Comparison of ENCODE assay signal across 8 mouse cellular contexts in genomic region chr19:46762992-46763342, GRCm38 (mm10). TPM values are rescaled to one million over a fixed set of nuclear protein-coding genes. Genes with fewer than 3 reads are reported as not detected.
A peak's percentile ranks its signal among the peaks of the same experiment; 100 is the strongest.
DNase-seq lines count a peak whose midpoint lies in the region; ATAC-seq lines count a peak whose summit lies in the region.

No protein-coding gene starts in this region.

- no peaks in the 10 kb centered on the region for H3K36me3 ChIP-seq in lung, embryonic 15.5 days
- H3K36me3 ChIP-seq in forebrain, embryonic 15.5 days, result no peaks in the 10 kb centered on the region
- H3K36me3 ChIP-seq in liver, embryonic 11.5 days (ENCODE audit: control insufficient read depth, insufficient read depth, low read length), result no peaks in the 10 kb centered on the region
- no peaks in the 10 kb centered on the region for H3K36me3 ChIP-seq in stomach, embryonic 14.5 days (ENCODE audit: control insufficient read depth, insufficient read depth, low read length)

- H3K9ac ChIP-seq in lung, embryonic 15.5 days, result 0 out of 2 replicates have a peak overlapping the region, but pooled peaks have one; percentile 2
- H3K9ac ChIP-seq in forebrain, embryonic 15.5 days (replicated peaks), result peak overlapping the region; percentile 66
- H3K9ac ChIP-seq in liver, embryonic 11.5 days (ENCODE audit: low read depth, low read length), result peak overlapping the region; percentile 85; the same call in 1 of the 2 replicates
- no peak overlapping the region for H3K9ac ChIP-seq in stomach, embryonic 14.5 days (replicated peaks; ENCODE audit: low read depth, low read length)

- peak overlapping the region; percentile 88 for H3K4me3 ChIP-seq in lung, embryonic 15.5 days
- H3K4me3 ChIP-seq in forebrain, embryonic 15.5 days, result peak overlapping the region; percentile 64
- H3K4me3 ChIP-seq in liver, embryonic 11.5 days (ENCODE audit: low read depth, low read length), result peak overlapping the region; percentile 94
- peak overlapping the region; percentile 63 for H3K4me3 ChIP-seq in stomach, embryonic 14.5 days (ENCODE audit: low read depth, low read length)

- H3K27ac ChIP-seq in lung, embryonic 15.5 days, result no peak overlapping the region
- H3K27ac ChIP-seq in forebrain, embryonic 15.5 days (replicated peaks), result no peak overlapping the region
- no peak overlapping the region for H3K27ac ChIP-seq in liver, embryonic 11.5 days (ENCODE audit: low read depth, low read length)
- no peak overlapping the region for H3K27ac ChIP-seq in stomach, embryonic 14.5 days (ENCODE audit: low read length)

- peaks cover 18% of the 10 kb centered on the region for H3K4me1 ChIP-seq in lung, embryonic 15.5 days
- peaks cover 37% of the 10 kb centered on the region for H3K4me1 ChIP-seq in forebrain, embryonic 15.5 days
- peaks cover 9% of the 10 kb centered on the region for H3K4me1 ChIP-seq in liver, embryonic 11.5 days (replicated peaks; ENCODE audit: control insufficient read depth, insufficient read depth, low read length)
- peaks cover 12% of the 10 kb centered on the region; the same call in 1 of the 2 replicates for H3K4me1 ChIP-seq in stomach, embryonic 14.5 days (ENCODE audit: control insufficient read depth, insufficient read depth, low read length)

- H3K9me3 ChIP-seq in lung, embryonic 15.5 days, result no peaks in the 10 kb centered on the region
- no peaks in the 10 kb centered on the region for H3K9me3 ChIP-seq in forebrain, embryonic 15.5 days
- no peaks in the 10 kb centered on the region for H3K9me3 ChIP-seq in liver, embryonic 11.5 days (ENCODE audit: control insufficient read depth, low read length)
- H3K9me3 ChIP-seq in stomach, embryonic 14.5 days (ENCODE audit: control insufficient read depth, low read depth, low read length), result no peaks in the 10 kb centered on the region

- peaks cover 33% of the 10 kb centered on the region for H3K27me3 ChIP-seq in lung, embryonic 15.5 days
- peaks cover 7% of the 10 kb centered on the region; the same call in 1 of the 2 replicates for H3K27me3 ChIP-seq in forebrain, embryonic 15.5 days
- H3K27me3 ChIP-seq in liver, embryonic 11.5 days (replicated peaks; ENCODE audit: control insufficient read depth, insufficient read depth, low read length), result peaks cover 29% of the 10 kb centered on the region
- H3K27me3 ChIP-seq in stomach, embryonic 14.5 days (ENCODE audit: control insufficient read depth, insufficient read depth, low read length), result no peaks in the 10 kb centered on the region

- peak overlapping the region; percentile 97 for H3K4me2 ChIP-seq in lung, embryonic 15.5 days
- H3K4me2 ChIP-seq in forebrain, embryonic 15.5 days (replicated peaks), result peak overlapping the region; percentile 88
- peak overlapping the region; percentile 100 for H3K4me2 ChIP-seq in liver, embryonic 11.5 days
- H3K4me2 ChIP-seq in stomach, embryonic 14.5 days (replicated peaks; ENCODE audit: low read depth, low read length), result peak overlapping the region; percentile 100

- no peak for ATAC-seq in lung, embryonic 15.5 days (ENCODE audit: borderline replicate concordance, extremely low read depth, low FRiP score, low TSS enrichment)
- ATAC-seq in forebrain, embryonic 15.5 days (replicated peaks), result no peak
- no peak for ATAC-seq in liver, embryonic 11.5 days (replicated peaks; ENCODE audit: low FRiP score)
- no peak for ATAC-seq in stomach, embryonic 14.5 days (ENCODE audit: insufficient number of reproducible peaks, insufficient read depth, low FRiP score, low read depth)

- WGBS in lung, embryonic 15.5 days, result 4% methylated on average over 19 of the region's 19 CpGs
- 2% methylated on average over 19 of the region's 19 CpGs for WGBS in forebrain, embryonic 15.5 days
- 3% methylated on average over 19 of the region's 19 CpGs for WGBS in liver, embryonic 11.5 days
- WGBS in stomach, embryonic 14.5 days, result 2% methylated on average over 19 of the region's 19 CpGs

- peak; percentile 17 to 29 for DNase-seq in adrenal gland, postnatal 36 days
- no peak for DNase-seq in adrenal gland, postnatal 25 days
- DNase-seq in lung, postnatal 10 days, result no peak
- peak; percentile 47 for DNase-seq in liver, embryonic 11.5 days (ENCODE audit: low spot score)
- DNase-seq in frontal cortex, postnatal 25 days (ENCODE audit: low spot score in 2 of 2), result no peak

RNA-seq across cellular contexts. Expression of gene Cnnm2, which starts 1.6 kb away (rescaled TPM):
- total RNA-seq in adrenal gland, postnatal 36 days (2021), result 10 to 100 TPM; 23.7 to 39.4 TPM
- 19.5 and 20.9 TPM in 2 replicates for total RNA-seq in adrenal gland, postnatal 25 days (2021)
- polyA plus RNA-seq in lung, embryonic 15.5 days (2015; fragmentation: Nextera tagmentation; extraction: Ambion mirVana), result 3.3 and 3.5 TPM in 2 replicates
- polyA plus RNA-seq in forebrain, embryonic 15.5 days (2015; fragmentation: Nextera tagmentation; extraction: Ambion mirVana), result 3.7 and 4.1 TPM in 2 replicates
- polyA plus RNA-seq in liver, embryonic 11.5 days (2014; fragmentation: Nextera tagmentation; extraction: Ambion mirVana), result 1.9 and 2.6 TPM in 2 replicates
- 2.5 and 4.1 TPM in 2 replicates for polyA plus RNA-seq in stomach, embryonic 14.5 days (2014; fragmentation: Nextera tagmentation; extraction: Ambion mirVana)

RNA-seq across cellular contexts. Expression of gene As3mt, which starts 55.7 kb away (rescaled TPM):
- total RNA-seq in adrenal gland, postnatal 36 days (2021), result 100 to 1,000 TPM in 1 of 2 experiments, 10 to 100 TPM in 1; 93.6 to 101 TPM
- total RNA-seq in adrenal gland, postnatal 25 days (2021), result 86.5 and 93.0 TPM in 2 replicates
- polyA plus RNA-seq in lung, embryonic 15.5 days (2015; fragmentation: Nextera tagmentation; extraction: Ambion mirVana), result 29.1 and 30.4 TPM in 2 replicates
- 14.8 and 18.6 TPM in 2 replicates for polyA plus RNA-seq in forebrain, embryonic 15.5 days (2015; fragmentation: Nextera tagmentation; extraction: Ambion mirVana)
- polyA plus RNA-seq in liver, embryonic 11.5 days (2014; fragmentation: Nextera tagmentation; extraction: Ambion mirVana), result 26.0 and 29.3 TPM in 2 replicates
- polyA plus RNA-seq in stomach, embryonic 14.5 days (2014; fragmentation: Nextera tagmentation; extraction: Ambion mirVana), result 23.2 and 26.9 TPM in 2 replicates

Comparison
In these comparisons a context has a peak if more than half of its experiments do, and no peak if none do; other contexts are left out.
1. DNase-seq: peak in adrenal gland, postnatal 36 days (2 of 2) and liver, embryonic 11.5 days (single experiment); none in adrenal gland, postnatal 25 days (single experiment), lung, postnatal 10 days (single experiment) and frontal cortex, postnatal 25 days (0 of 2).
2. Peak in every context shown above with its lines, with median percentiles within 50 percentile points of each other: H3K4me2 ChIP-seq and H3K4me3 ChIP-seq.